Mouse (Mus musculus): ENCODE data around the gene Epn3. TPM values are rescaled to one million over a fixed set of nuclear protein-coding genes. Genes with fewer than 3 reads are reported as not detected.

The Epn3 gene
- polyA plus RNA-seq, 1 experiment from 2014 or later: 53.4 TPM

- no peak overlapping the region for H3K4me2 ChIP-seq (replicated peaks; ENCODE audit: low read depth)
- H3K4me3 ChIP-seq (ENCODE audit: low read depth, low read length): no peak overlapping the region
- WGBS: 58% methylated on average over 10 of the region's 10 CpGs
- H3K9ac ChIP-seq (ENCODE audit: low read length): no peak overlapping the region
- no peak overlapping the region for H3K27ac ChIP-seq (replicated peaks)
- DNase-seq (ENCODE audit: low spot score) (no peak), ATAC-seq (ENCODE audit: low FRiP score, low TSS enrichment) (no peak)
- no peaks in the 10 kb centered on the region; the same call in 1 of the 2 replicates for H3K4me1 ChIP-seq (replicated peaks; ENCODE audit: control insufficient read depth, insufficient read depth)
- TF ChIP-seq CTCF (IDR thresholded peaks at IDR 0.05; ENCODE audit: low read depth) (no peak), EP300 (optimal IDR thresholded peaks at IDR 0.05) (no peak)
- no peaks in the 10 kb centered on the region for H3K9me3 ChIP-seq (ENCODE audit: control insufficient read depth, low read length)
- no peaks in the 10 kb centered on the region for H3K36me3 ChIP-seq (ENCODE audit: control insufficient read depth, insufficient read depth, low read length)
- H3K27me3 ChIP-seq (ENCODE audit: control insufficient read depth, insufficient read depth, low read length): no peaks in the 10 kb centered on the region
Measured at GRCm38 (mm10) chr11:94455161-94455820, 44.5 kb downstream of the Epn3 start.

DNA sequence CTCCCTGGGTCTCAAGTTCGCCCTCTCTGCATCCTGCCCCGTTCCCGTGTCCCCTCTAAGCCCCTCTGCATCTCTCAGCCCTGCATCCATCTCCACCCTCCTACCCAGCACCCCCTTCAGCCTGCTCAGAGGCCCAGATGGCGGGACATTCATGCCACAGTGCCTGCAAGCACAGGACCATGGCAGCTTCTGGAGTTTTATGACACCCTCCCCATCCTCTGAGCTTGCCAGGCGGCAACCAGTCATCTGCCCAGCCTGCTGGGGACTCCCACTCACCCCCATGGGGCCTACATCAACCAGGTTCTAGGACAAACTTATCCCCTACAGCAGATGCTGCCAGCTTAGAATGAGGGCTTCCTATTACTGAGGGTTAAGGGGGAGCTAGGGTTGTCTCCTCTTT, 45.0 kb downstream of the Epn3 start:
- no peak overlapping the region for H3K4me2 ChIP-seq (replicated peaks; ENCODE audit: low read depth)
- TF ChIP-seq CTCF (IDR thresholded peaks at IDR 0.05; ENCODE audit: low read depth) (no peak), EP300 (optimal IDR thresholded peaks at IDR 0.05) (no peak)
- DNase-seq (ENCODE audit: low spot score): no peak
- 66% methylated on average over 5 of the region's 5 CpGs for WGBS
- ATAC-seq (ENCODE audit: low FRiP score, low TSS enrichment): no peak
- H3K4me3 ChIP-seq (ENCODE audit: low read depth, low read length): no peak overlapping the region
- H3K4me1 ChIP-seq (replicated peaks; ENCODE audit: control insufficient read depth, insufficient read depth): no peaks in the 10 kb centered on the region; the same call in 1 of the 2 replicates
- no peaks in the 10 kb centered on the region for H3K9me3 ChIP-seq (ENCODE audit: control insufficient read depth, low read length)
- no peak overlapping the region for H3K27ac ChIP-seq (replicated peaks)
- H3K27me3 ChIP-seq (ENCODE audit: control insufficient read depth, insufficient read depth, low read length): no peaks in the 10 kb centered on the region
- no peak overlapping the region for H3K9ac ChIP-seq (ENCODE audit: low read length)
- H3K36me3 ChIP-seq (ENCODE audit: control insufficient read depth, insufficient read depth, low read length): no peaks in the 10 kb centered on the region

DNA sequence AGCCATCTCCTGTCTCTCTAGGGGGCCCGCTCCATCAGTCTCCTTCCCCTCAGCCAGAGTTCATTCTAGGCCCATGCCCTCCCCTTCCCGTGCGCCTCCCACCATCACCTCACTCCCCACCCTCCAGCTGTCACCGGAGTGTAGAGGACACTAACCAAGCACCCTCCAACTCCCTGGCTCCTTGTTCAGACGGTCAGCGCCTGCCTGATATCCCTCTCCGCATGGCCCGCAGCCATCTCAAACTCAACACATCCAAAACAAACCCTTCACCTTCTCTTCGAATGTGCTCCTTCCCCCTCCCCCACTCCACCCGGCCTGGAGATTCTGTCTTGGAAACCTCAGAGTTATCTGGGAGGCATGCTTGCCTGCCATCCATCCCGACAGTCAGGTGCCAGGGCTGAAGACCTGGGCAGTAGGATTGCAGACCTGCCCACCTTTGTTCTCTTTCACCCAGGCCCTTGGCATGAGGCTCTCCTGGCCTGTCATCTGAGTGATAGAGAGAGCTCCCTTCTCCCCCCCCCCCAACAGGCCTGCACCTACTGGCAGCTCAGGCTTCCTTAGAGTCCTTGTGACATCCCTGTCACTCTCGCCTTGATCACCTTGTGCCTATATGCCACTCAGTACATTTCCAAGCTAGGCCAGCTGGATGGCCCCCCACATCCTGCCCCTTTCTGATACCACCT, 48.5 kb downstream of the Epn3 start:
- H3K27ac ChIP-seq (replicated peaks): no peak overlapping the region
- no peaks in the 10 kb centered on the region for H3K27me3 ChIP-seq (ENCODE audit: control insufficient read depth, insufficient read depth, low read length)
- H3K4me1 ChIP-seq (replicated peaks; ENCODE audit: control insufficient read depth, insufficient read depth): no peaks in the 10 kb centered on the region; the same call in 1 of the 2 replicates
- TF ChIP-seq EP300 (optimal IDR thresholded peaks at IDR 0.05): no peak
- TF ChIP-seq CTCF (IDR thresholded peaks at IDR 0.05; ENCODE audit: low read depth): no peak
- H3K9me3 ChIP-seq (ENCODE audit: control insufficient read depth, low read length): no peaks in the 10 kb centered on the region
- no peak overlapping the region for H3K9ac ChIP-seq (ENCODE audit: low read length)
- peak; percentile 31; the same call in 1 of the 2 replicates for ATAC-seq (ENCODE audit: low FRiP score, low TSS enrichment)
- H3K4me3 ChIP-seq (ENCODE audit: low read depth, low read length): no peak overlapping the region
- no peak for DNase-seq (ENCODE audit: low spot score)
- H3K4me2 ChIP-seq (replicated peaks; ENCODE audit: low read depth): no peak overlapping the region
- WGBS: 56% methylated on average over 12 of the region's 12 CpGs
- H3K36me3 ChIP-seq (ENCODE audit: control insufficient read depth, insufficient read depth, low read length): no peaks in the 10 kb centered on the region

GRCm38 (mm10) chr11:94449886-94450285, 49.9 kb downstream of the Epn3 start:
- 61% methylated on average over 5 of the region's 5 CpGs for WGBS
- ATAC-seq (ENCODE audit: low FRiP score, low TSS enrichment) (no peak), DNase-seq (ENCODE audit: low spot score) (no peak)
- Histone ChIP-seq H3K9me3 (ENCODE audit: control insufficient read depth, low read length) (no peaks in the 10 kb centered on the region), H3K4me2 (replicated peaks; ENCODE audit: low read depth) (no peak overlapping the region), H3K36me3 (ENCODE audit: control insufficient read depth, insufficient read depth, low read length) (no peaks in the 10 kb centered on the region), H3K27ac (replicated peaks) (no peak overlapping the region), H3K9ac (ENCODE audit: low read length) (no peak overlapping the region), H3K4me1 (replicated peaks; ENCODE audit: control insufficient read depth, insufficient read depth) (no peaks in the 10 kb centered on the region), H3K4me3 (ENCODE audit: low read depth, low read length) (no peak overlapping the region), H3K27me3 (ENCODE audit: control insufficient read depth, insufficient read depth, low read length) (no peaks in the 10 kb centered on the region)
- TF ChIP-seq EP300 (optimal IDR thresholded peaks at IDR 0.05) (no peak), CTCF (IDR thresholded peaks at IDR 0.05; ENCODE audit: low read depth) (no peak)

DNA sequence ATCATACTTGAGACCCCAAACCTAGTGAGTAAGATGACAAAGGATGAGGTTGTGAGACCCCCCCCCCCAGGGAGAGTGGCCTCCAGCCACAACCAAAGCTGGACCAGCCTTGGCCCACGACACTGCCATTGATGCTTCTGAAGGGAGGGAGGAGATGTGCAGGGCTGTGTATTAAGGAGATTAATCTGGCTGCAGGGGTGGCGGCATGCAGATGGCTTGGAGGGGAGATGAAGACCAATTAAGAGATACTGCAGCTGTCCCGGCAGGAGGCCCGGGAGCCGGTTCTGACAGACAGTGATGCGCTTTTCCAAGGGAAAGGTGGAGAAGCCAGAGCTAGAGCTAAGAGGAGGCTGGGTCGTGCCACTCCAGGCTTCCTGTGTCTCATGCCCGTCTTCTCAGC, 50.5 kb downstream of the Epn3 start:
- H3K4me1 ChIP-seq (replicated peaks; ENCODE audit: control insufficient read depth, insufficient read depth): no peaks in the 10 kb centered on the region
- no peaks in the 10 kb centered on the region for H3K9me3 ChIP-seq (ENCODE audit: control insufficient read depth, low read length)
- DNase-seq (ENCODE audit: low spot score) (no peak), ATAC-seq (ENCODE audit: low FRiP score, low TSS enrichment) (no peak)
- no peak overlapping the region for H3K27ac ChIP-seq (replicated peaks)
- WGBS: 53% methylated on average over 8 of the region's 8 CpGs
- no peaks in the 10 kb centered on the region for H3K27me3 ChIP-seq (ENCODE audit: control insufficient read depth, insufficient read depth, low read length)
- no peaks in the 10 kb centered on the region for H3K36me3 ChIP-seq (ENCODE audit: control insufficient read depth, insufficient read depth, low read length)
- H3K4me3 ChIP-seq (ENCODE audit: low read depth, low read length): no peak overlapping the region
- TF ChIP-seq EP300 (optimal IDR thresholded peaks at IDR 0.05) (no peak), CTCF (IDR thresholded peaks at IDR 0.05; ENCODE audit: low read depth) (no peak)
- H3K4me2 ChIP-seq (replicated peaks; ENCODE audit: low read depth): no peak overlapping the region
- H3K9ac ChIP-seq (ENCODE audit: low read length): no peak overlapping the region

GRCm38 (mm10) chr11:94447017-94447416, 52.8 kb downstream of the Epn3 start:
- no peak for ATAC-seq (ENCODE audit: low FRiP score, low TSS enrichment)
- no peak for TF ChIP-seq EP300 (optimal IDR thresholded peaks at IDR 0.05)
- TF ChIP-seq CTCF (IDR thresholded peaks at IDR 0.05; ENCODE audit: low read depth): no peak
- H3K9me3 ChIP-seq (ENCODE audit: control insufficient read depth, low read length): no peaks in the 10 kb centered on the region
- no peaks in the 10 kb centered on the region for H3K27me3 ChIP-seq (ENCODE audit: control insufficient read depth, insufficient read depth, low read length)
- H3K36me3 ChIP-seq (ENCODE audit: control insufficient read depth, insufficient read depth, low read length): no peaks in the 10 kb centered on the region
- H3K4me2 ChIP-seq (replicated peaks; ENCODE audit: low read depth): no peak overlapping the region
- no peaks in the 10 kb centered on the region for H3K4me1 ChIP-seq (replicated peaks; ENCODE audit: control insufficient read depth, insufficient read depth)
- no peak overlapping the region for H3K9ac ChIP-seq (ENCODE audit: low read length)
- no peak overlapping the region for H3K4me3 ChIP-seq (ENCODE audit: low read depth, low read length)
- WGBS: 40% methylated on average over 3 of the region's 3 CpGs
- DNase-seq (ENCODE audit: low spot score): no peak
- no peak overlapping the region for H3K27ac ChIP-seq (replicated peaks)

Data from stomach, postnatal 0 days (tissue).